Mouse (Mus musculus) liver, embryonic 16.5 days (tissue): ENCODE results near the gene Slc18b1. TPM values are rescaled to one million over a fixed set of nuclear protein-coding genes. Genes with fewer than 3 reads are reported as not detected.
A peak's percentile ranks its signal among the peaks of the same experiment; 100 is the strongest.

Experiments used
- ATAC-seq: fragments of 200-750 bp; cut with Nextera tagmentation; 2 replicates; pipeline ENCODE4 v1.8.0; 2017; ENCODE audit warnings: low read depth, mild to moderate bottlenecking, moderate number of reproducible peaks, moderate library complexity
- H3K27ac ChIP-seq: fragments of 300-500 bp; sonication (generic); 2 replicates; pipeline ENCODE4 v1.5.1; 2014; ENCODE audit warnings: mild to moderate bottlenecking, low read length
- H3K27me3 ChIP-seq: fragments of 300-500 bp; sonication (generic); 2 replicates; pipeline ENCODE4 v1.6.1; 2014; ENCODE audit warnings: low read depth, low read length, mixed read lengths; ENCODE audit not compliant: control insufficient read depth, insufficient read depth
- H3K36me3 ChIP-seq: fragments of 300-500 bp; sonication (generic); 2 replicates; pipeline ENCODE4 v1.6.1; 2014; ENCODE audit warnings: mild to moderate bottlenecking; ENCODE audit not compliant: control insufficient read depth, insufficient read depth
- H3K4me1 ChIP-seq: fragments of 300-500 bp; sonication (generic); 2 replicates; pipeline ENCODE4 v1.6.1; 2014; ENCODE audit warnings: low read depth, low read length, mixed read lengths; ENCODE audit not compliant: control insufficient read depth
- H3K4me2 ChIP-seq: fragments of 300-500 bp; sonication (generic); 2 replicates; pipeline ENCODE4 v1.6.1; 2014; ENCODE audit warnings: low read depth, low read length, mixed read lengths
- H3K4me3 ChIP-seq: fragments of 300-500 bp; sonication (generic); 2 replicates; pipeline ENCODE4 v1.5.1; 2014; ENCODE audit warnings: low read depth, mild to moderate bottlenecking, low read length
- H3K9ac ChIP-seq: fragments of 300-500 bp; sonication (generic); 2 replicates; pipeline ENCODE4 v1.6.1; 2014; ENCODE audit warnings: low read depth, low read length
- H3K9me3 ChIP-seq: fragments of 300-500 bp; sonication (generic); replicated peaks from 2 replicates; pipeline ENCODE4 v1.6.1; 2016; ENCODE audit warnings: low read length; ENCODE audit not compliant: control insufficient read depth
- whole genome bisulfite sequencing: fragments of 180-500 bp; shearing (Covaris S2); extraction: QIAGEN DNeasy Blood & Tissue Kit; methylation state at CpG from one replicate; pipeline ENCODE4 v1.1.7; 2014; ENCODE audit not compliant: insufficient replicate concordance; 5-methylcytosine and 5-hydroxymethylcytosine counted together
- polyA plus RNA-seq: library from polyadenylated mRNA; unstranded; fragments of >200 nt; fragmentation: Nextera tagmentation; extraction: Ambion mirVana; gene quantifications from 2 replicates; pipeline ENCODE4 v1.2.1, GENCODE M21; 2015

Gene Slc18b1
- polyA plus RNA-seq, 1 experiment from 2014 or later = 1.9 TPM

DNA sequence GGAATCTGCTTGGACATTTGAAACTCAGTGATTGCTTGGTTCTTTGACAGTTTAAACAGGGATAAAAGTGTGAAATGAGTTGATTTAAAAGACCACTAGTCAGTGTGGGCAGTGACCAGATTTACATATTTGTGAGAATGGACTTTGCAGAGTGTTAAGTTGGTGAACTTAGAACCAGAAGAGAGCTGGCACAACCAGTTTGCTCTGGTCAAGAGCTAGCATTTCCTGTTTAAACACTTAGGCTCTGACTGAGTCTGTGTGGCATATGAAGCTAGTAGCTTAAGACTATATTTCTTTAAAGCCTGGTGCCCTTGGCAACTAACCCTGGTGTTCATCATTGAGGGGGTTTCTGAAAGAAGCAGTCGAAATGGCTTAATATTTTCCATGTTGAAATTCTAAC lies 1.4 kb downstream of the Slc18b1 start:
- Histone ChIP-seq H3K27ac (no peak overlapping the region), H3K4me2 (no peak overlapping the region), H3K36me3 (no peaks in the 10 kb centered on the region), H3K4me3 (no peak overlapping the region), H3K4me1 (no peaks in the 10 kb centered on the region; the same call in 1 of the 2 replicates), H3K27me3 (no peaks in the 10 kb centered on the region), H3K9ac (no peak overlapping the region), H3K9me3 (no peaks in the 10 kb centered on the region)
- WGBS = 82% methylated on average over 1 of the region's 1 CpGs
- ATAC-seq = no peak

GRCm38 (mm10) chr10:23799933-23800332 lies 3.1 kb downstream of the Slc18b1 start:
- Histone ChIP-seq H3K27ac (no peak overlapping the region), H3K4me1 (no peaks in the 10 kb centered on the region; the same call in 1 of the 2 replicates), H3K4me2 (no peak overlapping the region), H3K36me3 (no peaks in the 10 kb centered on the region), H3K4me3 (no peak overlapping the region), H3K9ac (no peak overlapping the region), H3K9me3 (no peaks in the 10 kb centered on the region), H3K27me3 (no peaks in the 10 kb centered on the region)
- peak; percentile 59; the same call in 1 of the 2 replicates for ATAC-seq
- 54% methylated on average over 3 of the region's 3 CpGs for WGBS

- Histone ChIP-seq H3K4me3 (no peak overlapping the region), H3K4me2 (no peak overlapping the region), H3K9me3 (no peaks in the 10 kb centered on the region), H3K4me1 (no peaks in the 10 kb centered on the region), H3K27ac (no peak overlapping the region), H3K27me3 (no peaks in the 10 kb centered on the region), H3K36me3 (no peaks in the 10 kb centered on the region), H3K9ac (no peak overlapping the region)
- ATAC-seq = no peak
- WGBS = 33% methylated on average over 3 of the region's 3 CpGs
These were observed 6.1 kb downstream of the Slc18b1 start for GRCm38 (mm10) chr10:23802911-23803310.

DNA sequence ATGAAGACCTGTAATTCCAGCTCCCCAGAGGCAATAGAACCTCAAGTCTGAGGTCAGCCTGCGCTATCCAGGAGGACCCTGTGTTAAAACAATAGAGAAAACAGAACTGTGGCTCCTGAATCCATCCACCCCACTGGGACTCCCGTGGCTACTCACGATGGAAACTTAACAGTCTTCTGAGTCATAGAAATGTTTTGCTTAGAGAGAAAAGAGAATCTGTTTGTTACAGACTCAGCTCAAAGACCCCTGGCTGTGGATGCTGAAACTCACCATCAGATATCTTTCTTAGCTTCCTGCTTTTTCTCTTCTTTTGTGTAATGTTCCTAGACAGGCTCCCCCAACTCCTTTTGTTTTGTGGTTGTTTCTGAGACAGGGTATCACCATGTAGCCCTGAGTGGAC lies 7.9 kb downstream of the Slc18b1 start:
- ATAC-seq = no peak
- Histone ChIP-seq H3K4me3 (no peak overlapping the region), H3K36me3 (no peaks in the 10 kb centered on the region), H3K27me3 (no peaks in the 10 kb centered on the region), H3K4me2 (no peak overlapping the region), H3K9me3 (no peaks in the 10 kb centered on the region), H3K9ac (no peak overlapping the region), H3K27ac (no peak overlapping the region), H3K4me1 (no peaks in the 10 kb centered on the region)
- 74% methylated on average over 3 of the region's 3 CpGs for WGBS

DNA sequence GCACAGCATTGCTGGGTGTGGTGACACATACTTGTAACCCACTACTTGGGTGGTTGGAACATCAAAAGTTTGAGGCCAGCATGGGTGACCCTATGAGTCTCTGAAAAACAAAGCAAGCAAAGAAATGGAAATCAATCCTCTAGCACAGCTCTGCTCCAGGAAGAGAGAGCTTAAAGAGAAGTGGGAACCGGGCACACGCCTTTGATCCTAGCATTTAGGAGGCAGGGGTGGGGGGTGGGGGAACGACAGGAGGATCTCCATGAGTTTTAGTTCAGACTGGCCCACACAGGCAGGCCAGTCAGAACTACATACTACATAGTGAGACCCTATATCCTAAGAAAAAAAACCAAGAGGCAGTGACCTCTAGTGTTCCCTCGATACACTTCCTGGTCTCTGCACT lies 9.4 kb downstream of the Slc18b1 start:
- H3K4me2 ChIP-seq = no peak overlapping the region
- ATAC-seq = no peak
- H3K4me3 ChIP-seq = no peak overlapping the region
- H3K36me3 ChIP-seq = no peaks in the 10 kb centered on the region
- no peaks in the 10 kb centered on the region for H3K9me3 ChIP-seq
- no peak overlapping the region for H3K9ac ChIP-seq
- no peaks in the 10 kb centered on the region for H3K4me1 ChIP-seq
- no peak overlapping the region for H3K27ac ChIP-seq
- WGBS = 48% methylated on average over 4 of the region's 4 CpGs
- no peaks in the 10 kb centered on the region for H3K27me3 ChIP-seq

DNA sequence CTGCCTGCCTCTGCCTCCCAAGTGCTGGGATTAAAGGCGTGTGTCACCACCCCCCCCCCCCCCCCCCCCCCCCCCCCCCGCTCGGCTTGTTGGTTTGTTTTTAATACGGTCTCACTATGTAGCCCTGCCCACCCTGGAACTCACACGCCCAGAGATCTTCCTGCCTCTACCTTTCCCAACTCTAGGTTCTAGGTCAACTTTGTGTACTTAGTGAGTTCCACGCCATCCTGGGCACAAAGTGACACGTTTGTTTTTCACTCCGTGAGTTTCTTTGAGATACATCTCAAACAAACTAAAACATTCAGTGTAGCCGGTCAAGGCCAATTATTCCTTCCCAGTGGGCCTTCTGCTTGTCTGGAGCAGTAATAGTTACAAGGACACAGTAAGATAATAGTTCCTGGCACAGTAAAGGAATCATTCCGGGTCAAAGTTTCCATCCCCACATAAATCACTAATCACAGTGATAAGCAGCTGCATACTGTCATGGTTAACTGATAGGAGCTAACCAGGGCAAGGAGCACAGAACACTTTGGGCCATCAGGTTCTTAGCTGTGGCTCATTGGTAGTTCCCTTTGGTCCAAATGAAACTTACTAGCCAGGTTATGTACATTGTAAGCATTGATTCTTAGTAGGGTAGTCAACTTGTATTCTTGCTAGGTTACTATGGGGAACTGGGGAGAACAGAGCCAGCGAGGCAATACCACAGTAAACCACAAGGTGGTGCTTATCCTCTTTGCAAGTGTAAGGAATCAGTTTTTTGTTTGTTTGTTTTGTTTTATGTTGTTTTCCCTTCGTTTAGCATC lies 15.1 kb downstream of the Slc18b1 start:
- H3K9me3 ChIP-seq = no peaks in the 10 kb centered on the region
- H3K36me3 ChIP-seq = no peaks in the 10 kb centered on the region
- no peak overlapping the region for H3K27ac ChIP-seq
- no peak overlapping the region for H3K9ac ChIP-seq
- no peak overlapping the region for H3K4me3 ChIP-seq
- H3K27me3 ChIP-seq = no peaks in the 10 kb centered on the region
- ATAC-seq = no peak
- H3K4me1 ChIP-seq = no peaks in the 10 kb centered on the region
- no peak overlapping the region for H3K4me2 ChIP-seq
- 49% methylated on average over 8 of the region's 12 CpGs for WGBS

DNA sequence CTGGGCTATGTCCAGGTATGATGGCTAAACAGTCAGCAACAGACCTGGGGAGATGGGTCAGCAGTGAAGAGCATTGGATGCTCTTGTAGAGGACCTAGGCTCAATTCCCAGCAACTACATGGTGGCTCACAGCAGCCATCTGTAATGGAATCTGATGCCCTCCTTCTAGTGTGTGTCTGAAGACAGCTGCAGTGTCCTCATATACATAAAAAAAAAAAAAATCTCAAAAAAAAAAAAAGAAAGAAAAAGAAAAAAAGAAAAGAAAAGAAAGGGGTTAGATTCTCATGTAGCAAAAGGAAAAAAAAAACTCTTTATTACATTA lies 15.6 kb downstream of the Slc18b1 start:
- Histone ChIP-seq H3K4me1 (no peaks in the 10 kb centered on the region), H3K9ac (no peak overlapping the region), H3K9me3 (no peaks in the 10 kb centered on the region), H3K4me2 (no peak overlapping the region), H3K36me3 (no peaks in the 10 kb centered on the region), H3K27ac (no peak overlapping the region), H3K27me3 (no peaks in the 10 kb centered on the region), H3K4me3 (no peak overlapping the region)
- ATAC-seq = no peak

- Histone ChIP-seq H3K4me1 (no peaks in the 10 kb centered on the region), H3K27me3 (no peaks in the 10 kb centered on the region), H3K4me3 (no peak overlapping the region), H3K27ac (no peak overlapping the region), H3K9ac (no peak overlapping the region), H3K9me3 (no peaks in the 10 kb centered on the region), H3K36me3 (no peaks in the 10 kb centered on the region), H3K4me2 (no peak overlapping the region)
- 48% methylated on average over 11 of the region's 11 CpGs for WGBS
- no peak for ATAC-seq
These were observed 16.3 kb downstream of the Slc18b1 start for GRCm38 (mm10) chr10:23812852-23813766.

DNA sequence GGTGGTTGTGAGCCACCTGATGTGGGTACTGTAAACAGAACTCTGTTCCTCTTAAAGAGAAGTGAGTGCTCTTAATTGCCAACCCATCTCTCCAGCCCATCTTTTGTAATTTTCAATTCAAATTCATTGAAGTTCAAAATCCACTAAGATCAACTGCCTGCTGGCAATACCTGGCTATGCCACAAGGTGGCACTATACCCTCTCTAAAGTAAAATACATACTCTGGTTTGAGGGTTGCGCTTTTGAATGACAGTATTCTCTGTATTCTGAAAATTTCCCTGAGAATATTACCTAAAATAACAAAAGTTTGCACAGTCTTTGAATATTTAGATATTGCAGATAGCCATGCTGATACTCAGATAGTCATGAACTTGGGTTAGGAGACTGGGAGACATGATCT lies 18.4 kb downstream of the Slc18b1 start:
- no peak overlapping the region for H3K27ac ChIP-seq
- no peaks in the 10 kb centered on the region for H3K4me1 ChIP-seq
- no peak for ATAC-seq
- WGBS = 51% methylated on average over 1 of the region's 1 CpGs
- H3K9me3 ChIP-seq = no peaks in the 10 kb centered on the region
- H3K27me3 ChIP-seq = no peaks in the 10 kb centered on the region
- no peak overlapping the region for H3K4me3 ChIP-seq
- H3K36me3 ChIP-seq = no peaks in the 10 kb centered on the region
- no peak overlapping the region for H3K9ac ChIP-seq
- H3K4me2 ChIP-seq = no peak overlapping the region
